Mouse (Mus musculus) spleen, postnatal 4 days (tissue): ENCODE measurements around the gene Elovl3.
"Not testable (repeated sequence)": the region's sequence is repeated elsewhere in the genome, so short reads cannot be mapped to it uniquely, and the experiment has no call there.

Experiments used
- DNase-seq, 2 experiments: peaks; one replicate each; pipeline ENCODE4 v3.0.0; 2022; ENCODE audit warnings: low spot score in 2 of 2

Gene Elovl3

GRCm38 (mm10) chr19:46135789-46136638, 4.3 kb downstream of the Elovl3 start:
- peak; percentile 73 to 89 for DNase-seq

GRCm38 (mm10) chr19:46136639-46137580, 5.2 kb downstream of the Elovl3 start:
- DNase-seq = peak; percentile 81 to 94

- no peak for DNase-seq
These were observed 8.6 kb downstream of the Elovl3 start for GRCm38 (mm10) chr19:46140324-46140723.

- DNase-seq = no peak
These were observed 9.4 kb downstream of the Elovl3 start for GRCm38 (mm10) chr19:46141091-46141490.

GRCm38 (mm10) chr19:46147511-46148371, 16.0 kb downstream of the Elovl3 start, which contains the start of gene Pitx3:
Gene Pitx3 (minus strand): TSS chr19:46148326.
- no peak for DNase-seq

GRCm38 (mm10) chr19:46148372-46148760, 16.7 kb downstream of the Elovl3 start:
- peak; percentile 78 to 82 for DNase-seq

- DNase-seq = no peak
These were observed 17.4 kb downstream of the Elovl3 start for GRCm38 (mm10) chr19:46149091-46149490.

GRCm38 (mm10) chr19:46152127-46152803, 20.6 kb downstream of the Elovl3 start, which contains the start of gene Gbf1:
Gene Gbf1 (plus strand): TSS chr19:46152509.
- DNase-seq = peak; percentile 89 to 93

GRCm38 (mm10) chr19:46165950-46166349, 34.3 kb downstream of the Elovl3 start:
- DNase-seq = no peak

- not testable (repeated sequence) for DNase-seq
These were observed 35.5 kb downstream of the Elovl3 start for GRCm38 (mm10) chr19:46167169-46167568.

- DNase-seq = no peak
These were observed 37.7 kb downstream of the Elovl3 start for GRCm38 (mm10) chr19:46169396-46169795.

GRCm38 (mm10) chr19:46169913-46170312, 38.2 kb downstream of the Elovl3 start:
- DNase-seq = no peak

GRCm38 (mm10) chr19:46172541-46172940, 40.8 kb downstream of the Elovl3 start:
- DNase-seq = no peak

GRCm38 (mm10) chr19:46175173-46175572, 43.5 kb downstream of the Elovl3 start:
- DNase-seq = no peak

GRCm38 (mm10) chr19:46177046-46177445, 45.3 kb downstream of the Elovl3 start:
- DNase-seq = no peak

- no peak for DNase-seq
These were observed 48.6 kb downstream of the Elovl3 start for GRCm38 (mm10) chr19:46180274-46180673.

- DNase-seq = no peak
These were observed 50.5 kb downstream of the Elovl3 start for GRCm38 (mm10) chr19:46182241-46182640.
